Comparison of ENCODE assay signal across 9 mouse cellular contexts in the genomic region with DNA sequence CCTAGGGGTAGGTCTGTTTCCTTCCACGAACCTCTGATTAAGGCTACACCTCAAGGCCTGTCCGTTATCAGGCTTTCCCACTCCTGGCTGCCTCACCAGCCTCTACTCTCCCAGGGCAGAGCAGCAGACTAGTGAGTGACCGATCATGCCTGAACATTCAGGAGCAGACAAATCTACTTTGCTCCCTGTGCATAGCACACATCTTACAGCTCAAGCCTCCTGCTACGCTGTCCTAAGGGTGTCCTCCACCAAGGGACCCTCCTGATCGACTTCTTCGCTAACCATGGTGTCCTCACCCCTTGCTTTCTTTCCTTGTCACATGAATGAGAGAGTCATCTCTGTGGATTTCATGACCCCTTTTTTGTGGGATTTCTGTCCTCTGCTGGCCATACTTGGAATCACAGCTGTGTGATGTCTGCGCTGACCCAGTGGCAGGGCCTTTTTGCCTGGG. TPM values are rescaled to one million over a fixed set of nuclear protein-coding genes. Genes with fewer than 3 reads are reported as not detected.
DNase-seq lines count a peak whose midpoint lies in the region; ATAC-seq and TF ChIP-seq lines count a peak whose summit lies in the region.
"Had no signal": no experiment of that assay in that cellular context is flagged by ENCODE, and none has a peak within 500 bp of the region (broad histone marks: within the 10 kb centered on the region; RNA-seq: fewer than 3 reads in every experiment).

No protein-coding gene starts in this region.

- intact Hi-C loops in heart, postnatal 36 days (cut with DNase I) = loop anchor here (1.0 to 5.0 kb wide), 3 partner anchors 48 to 351 kb away; no protein-coding TSS in a partner anchor

- no peaks in the 10 kb centered on the region for H3K4me1 ChIP-seq in thymus, adult 2 months (replicated peaks; ENCODE audit: control insufficient read depth, insufficient read depth, low read length)
- peaks cover 37% of the 10 kb centered on the region for H3K4me1 ChIP-seq in liver, embryonic 15.5 days (replicated peaks)

- H3K36me3 ChIP-seq in thymus, adult 2 months (ENCODE audit: control insufficient read depth, insufficient read depth, low read length) = no peaks in the 10 kb centered on the region
- no peaks in the 10 kb centered on the region for H3K36me3 ChIP-seq in liver, embryonic 15.5 days (replicated peaks)

- no peaks in the 10 kb centered on the region for H3K27me3 ChIP-seq in thymus, adult 2 months (ENCODE audit: control insufficient read depth, insufficient read depth, low read length)
- no peaks in the 10 kb centered on the region for H3K27me3 ChIP-seq in liver, embryonic 15.5 days

- H3K27ac ChIP-seq in thymus, adult 2 months (ENCODE audit: control insufficient read depth, insufficient read depth, low read length) = no peak overlapping the region
- peak overlapping the region; percentile 89 for H3K27ac ChIP-seq in liver, embryonic 15.5 days (replicated peaks)

- no peak for TF ChIP-seq CTCF in thymus, adult 2 months (IDR thresholded peaks at IDR 0.05; ENCODE audit: borderline replicate concordance, control insufficient read depth, extremely low read depth, insufficient read depth, low read length, poor library complexity)

- no peak overlapping the region for H3K4me3 ChIP-seq in thymus, adult 2 months (ENCODE audit: control insufficient read depth, insufficient read depth, low read length)
- peak overlapping the region; percentile 29; the same call in 1 of the 2 replicates for H3K4me3 ChIP-seq in liver, embryonic 15.5 days (replicated peaks)

- H3K9ac ChIP-seq in liver, embryonic 15.5 days = peak overlapping the region; percentile 38; the same call in 1 of the 2 replicates

- H3K4me2 ChIP-seq in liver, embryonic 15.5 days = peak overlapping the region; percentile 64

- 70% methylated on average over 7 of the region's 7 CpGs for WGBS in thymus, adult 2 months
- 25% methylated on average over 7 of the region's 7 CpGs for whole genome bisulfite sequencing in liver, embryonic 15.5 days (ENCODE audit: insufficient replicate concordance)

- ATAC-seq in common myeloid progenitor, adult 5-6 weeks (replicated peaks; ENCODE audit: low read depth, poor library complexity, severe bottlenecking) = peak; percentile 78
- ATAC-seq in liver, embryonic 15.5 days (ENCODE audit: insufficient read depth) = peak; percentile 100

- peak; percentile 9 for DNase-seq in cerebellum, adult 11 months
- DNase-seq in cerebellum, adult 11-12 months = no peak
- DNase-seq in thymus, adult 2 months = peak; percentile 35
- no peak for DNase-seq in thymus, adult 18-20 months
- peak; percentile 43 to 58 for DNase-seq in heart, postnatal 36 days
- peak; percentile 25 for DNase-seq in right cerebral cortex, postnatal 14 days

- no peaks in the 10 kb centered on the region for H3K9me3 ChIP-seq in liver, embryonic 15.5 days (replicated peaks)

- no peak for TF ChIP-seq POLR2A in thymus, adult 2 months (IDR thresholded peaks at IDR 0.05; ENCODE audit: control insufficient read depth, extremely low read depth, insufficient read depth, low read length, poor library complexity)

RNA-seq across cellular contexts. Expression of gene Olfr324, which starts 7.0 kb away (rescaled TPM):
- polyA plus RNA-seq in thymus, adult 2 months (2012; rRNA removed) = not detected in 2 replicates
- not detected in 2 replicates for total RNA-seq in common myeloid progenitor, adult 5-6 weeks (2017)
- not detected for total RNA-seq in heart, postnatal 36 days (2021)
- polyA plus RNA-seq in liver, embryonic 15.5 days (2015; fragmentation: Nextera tagmentation; extraction: Ambion mirVana) = not detected in 2 replicates
- total RNA-seq: layer of hippocampus, adult 18-20 months had no signal

RNA-seq across cellular contexts. Expression of gene Olfr325, which starts 10.4 kb away (rescaled TPM):
- 0.32 TPM in 1 of 2 replicates, not detected in the other for polyA plus RNA-seq in thymus, adult 2 months (2012; rRNA removed)
- not detected in 2 replicates for total RNA-seq in common myeloid progenitor, adult 5-6 weeks (2017)
- not detected for total RNA-seq in heart, postnatal 36 days (2021)
- not detected in 2 replicates for polyA plus RNA-seq in liver, embryonic 15.5 days (2015; fragmentation: Nextera tagmentation; extraction: Ambion mirVana)
- total RNA-seq: layer of hippocampus, adult 18-20 months had no signal

RNA-seq across cellular contexts. Expression of gene Olfr224, which starts 17.6 kb away (rescaled TPM):
- 0.27 and 0.69 TPM in 2 replicates for polyA plus RNA-seq in thymus, adult 2 months (2012; rRNA removed)
- not detected in 2 replicates for total RNA-seq in common myeloid progenitor, adult 5-6 weeks (2017)
- under 1 TPM in 1 of 2 experiments, not detected in 1; 0.17 TPM for total RNA-seq in heart, postnatal 36 days (2021)
- not detected in 2 replicates for polyA plus RNA-seq in liver, embryonic 15.5 days (2015; fragmentation: Nextera tagmentation; extraction: Ambion mirVana)
- total RNA-seq: layer of hippocampus, adult 18-20 months had no signal

RNA-seq across cellular contexts. Expression of gene 2210407C18Rik, which starts 28.0 kb away (rescaled TPM):
- polyA plus RNA-seq in thymus, adult 2 months (2012; rRNA removed) = 3.7 and 5.3 TPM in 2 replicates
- total RNA-seq in common myeloid progenitor, adult 5-6 weeks (2017) = not detected in 2 replicates
- 10 to 100 TPM in 1 of 2 experiments, 1 to 10 TPM in 1; 7.7 to 15.5 TPM for total RNA-seq in heart, postnatal 36 days (2021)
- polyA plus RNA-seq in liver, embryonic 15.5 days (2015; fragmentation: Nextera tagmentation; extraction: Ambion mirVana) = not detected in 2 replicates
- total RNA-seq: layer of hippocampus, adult 18-20 months had no signal

RNA-seq across cellular contexts. Expression of gene Olfr328, which starts 32.5 kb away (rescaled TPM):
- 0.10 TPM in 1 of 2 replicates, not detected in the other for polyA plus RNA-seq in thymus, adult 2 months (2012; rRNA removed)
- total RNA-seq in common myeloid progenitor, adult 5-6 weeks (2017) = not detected in 2 replicates
- total RNA-seq in heart, postnatal 36 days (2021) = not detected
- polyA plus RNA-seq in liver, embryonic 15.5 days (2015; fragmentation: Nextera tagmentation; extraction: Ambion mirVana) = not detected in 2 replicates

Comparison
In these comparisons a context has a peak if more than half of its experiments do, and no peak if none do; other contexts are left out.
1. DNase-seq: peak in cerebellum, adult 11 months (single experiment), thymus, adult 2 months (single experiment), heart, postnatal 36 days (2 of 2) and right cerebral cortex, postnatal 14 days (single experiment); none in cerebellum, adult 11-12 months (single experiment) and thymus, adult 18-20 months (0 of 2).